Mouse (Mus musculus) adrenal gland, postnatal 0 days (tissue): ENCODE results near the gene Adamts17. TPM values are rescaled to one million over a fixed set of nuclear protein-coding genes. Genes with fewer than 3 reads are reported as not detected.

Experiments used
- polyA plus RNA-seq: library from polyadenylated mRNA; unstranded; fragments of >200 nt; fragmentation: Nextera tagmentation; extraction: Ambion mirVana; gene quantifications from 2 replicates; pipeline ENCODE4 v1.2.1, GENCODE M21; 2015

Gene Adamts17
- 1.4 and 2.3 TPM in 2 replicates for polyA plus RNA-seq

GRCm38 (mm10) chr7:66839463-66840007, at the start of gene Adamts17:
TSS of gene Adamts17 (plus strand) at chr7:66839735.

Other genes starting within 250 kb of the Adamts17 start
- 4.9 and 8.1 TPM in 2 replicates for gene Asb7, start 150.1 kb upstream of the Adamts17 start, polyA plus RNA-seq
- 8.5 and 10.5 TPM in 2 replicates for gene Lins1, start 149.8 kb upstream of the Adamts17 start, polyA plus RNA-seq
- 0.17 and 0.27 TPM in 2 replicates for gene Cers3, start 96.2 kb upstream of the Adamts17 start, polyA plus RNA-seq